Comparison of ENCODE assay signal across 17 mouse cellular contexts in genomic region chr1:134679445-134679844, GRCm38 (mm10). TPM values are rescaled to one million over a fixed set of nuclear protein-coding genes. Genes with fewer than 3 reads are reported as not detected.
DNase-seq lines count a peak whose midpoint lies in the region; ATAC-seq and TF ChIP-seq lines count a peak whose summit lies in the region.
"Had no signal": no experiment of that assay in that cellular context is flagged by ENCODE, and none has a peak within 500 bp of the region (broad histone marks: within the 10 kb centered on the region; RNA-seq: fewer than 3 reads in every experiment).

No protein-coding gene starts in this region.

- H3K36me3 ChIP-seq in liver, embryonic 12.5 days, result no peaks in the 10 kb centered on the region
- no peaks in the 10 kb centered on the region for H3K36me3 ChIP-seq in hindbrain, postnatal 0 days (ENCODE audit: insufficient read depth, low read length)
- H3K36me3 ChIP-seq: limb, embryonic 15.5 days; stomach, embryonic 15.5 days had no signal

- no peak overlapping the region for H3K4me3 ChIP-seq in liver, embryonic 12.5 days
- no peak overlapping the region for H3K4me3 ChIP-seq in hindbrain, postnatal 0 days (ENCODE audit: low read length)
- H3K4me3 ChIP-seq: limb, embryonic 15.5 days; stomach, embryonic 15.5 days had no signal

- WGBS in liver, embryonic 12.5 days (ENCODE audit: insufficient replicate concordance), result 25% methylated on average over 4 of the region's 4 CpGs
- 80% methylated on average over 4 of the region's 4 CpGs for WGBS in hindbrain, postnatal 0 days

- no peaks in the 10 kb centered on the region for H3K9me3 ChIP-seq in liver, embryonic 12.5 days (replicated peaks)
- H3K9me3 ChIP-seq in hindbrain, postnatal 0 days (ENCODE audit: low read length), result no peaks in the 10 kb centered on the region
- H3K9me3 ChIP-seq: limb, embryonic 15.5 days; stomach, embryonic 15.5 days had no signal

- H3K9ac ChIP-seq in liver, embryonic 12.5 days, result no peak overlapping the region
- no peak overlapping the region for H3K9ac ChIP-seq in hindbrain, postnatal 0 days (replicated peaks; ENCODE audit: low read length)
- H3K9ac ChIP-seq: limb, embryonic 15.5 days; stomach, embryonic 15.5 days had no signal

- H3K4me1 ChIP-seq in liver, embryonic 12.5 days, result no peaks in the 10 kb centered on the region
- H3K4me1 ChIP-seq in hindbrain, postnatal 0 days (ENCODE audit: insufficient read depth, low read length), result no peaks in the 10 kb centered on the region

- peak; percentile 28 for DNase-seq in liver
- peak; percentile 11 for DNase-seq in lung, postnatal 14 days
- DNase-seq in natural killer cell, adult 2 months (ENCODE audit: low spot score in 2 of 2), result peak; percentile 7 to 65
- DNase-seq in ovary, postnatal 10 days (ENCODE audit: low spot score), result no peak
- no peak for DNase-seq in adrenal gland, adult 2 months
- DNase-seq in hindbrain, postnatal 0 days (ENCODE audit: low spot score), result no peak
- DNase-seq: adrenal gland, postnatal 14 days; cerebellum, postnatal 14 days; gastrocnemius, postnatal 10 days; kidney, postnatal 25 days; midbrain, embryonic 14.5 days had no signal

- H3K27ac ChIP-seq in liver, embryonic 12.5 days, result no peak overlapping the region
- no peak overlapping the region for H3K27ac ChIP-seq in hindbrain, postnatal 0 days
- H3K27ac ChIP-seq: limb, embryonic 15.5 days; stomach, embryonic 15.5 days had no signal

- no peak for ATAC-seq in liver, embryonic 12.5 days
- peak; percentile 99 for ATAC-seq in common myeloid progenitor, adult 5-6 weeks (replicated peaks; ENCODE audit: low read depth, poor library complexity, severe bottlenecking)
- no peak for ATAC-seq in hindbrain, postnatal 0 days
- ATAC-seq: forebrain, embryonic 14.5 days; inflammation-experienced regulatory T-cells, adult 6 months had no signal

- H3K27me3 ChIP-seq in liver, embryonic 12.5 days (replicated peaks), result peaks cover 8% of the 10 kb centered on the region; the same call in 1 of the 2 replicates
- H3K27me3 ChIP-seq in hindbrain, postnatal 0 days (ENCODE audit: insufficient read depth, low read length), result no peaks in the 10 kb centered on the region
- H3K27me3 ChIP-seq: limb, embryonic 15.5 days; stomach, embryonic 15.5 days had no signal

- TF ChIP-seq CTCF in hindbrain, postnatal 0 days (IDR thresholded peaks at IDR 0.05; ENCODE audit: low read depth), result no peak

- no peak overlapping the region for H3K4me2 ChIP-seq in liver, embryonic 12.5 days
- H3K4me2 ChIP-seq in hindbrain, postnatal 0 days (ENCODE audit: low read depth, low read length), result no peak overlapping the region
- H3K4me2 ChIP-seq: limb, embryonic 15.5 days; stomach, embryonic 15.5 days had no signal

RNA-seq across cellular contexts. Expression of gene Syt2, which starts 33.0 kb away (rescaled TPM):
- polyA plus RNA-seq in liver, embryonic 12.5 days (2016; fragmentation: Nextera tagmentation; extraction: Ambion mirVana), result 0.06 and 0.32 TPM in 2 replicates
- total RNA-seq in common myeloid progenitor, adult 5-6 weeks (2017), result 0.05 TPM in 1 of 2 replicates, not detected in the other
- under 1 TPM; 0.06 to 0.17 TPM for total RNA-seq in adrenal gland, adult 2 months (2021)
- 0.01 and 0.55 TPM in 2 replicates for polyA plus RNA-seq in adrenal gland, adult 2 months (2012; rRNA removed)
- total RNA-seq in hindbrain, postnatal 0 days (2014; rRNA removed), result 74.7 and 179 TPM in 2 replicates
- polyA plus RNA-seq in hindbrain, postnatal 0 days (2015; fragmentation: Nextera tagmentation; extraction: Ambion mirVana), result 22.5 and 23.3 TPM in 2 replicates

Comparison
In these comparisons a context has a peak if more than half of its experiments do, and no peak if none do; other contexts are left out.
1. DNase-seq: peak in liver (single experiment), lung, postnatal 14 days (single experiment) and natural killer cell, adult 2 months (2 of 2); none in ovary, postnatal 10 days (single experiment), adrenal gland, adult 2 months (single experiment) and hindbrain, postnatal 0 days (single experiment).
2. RNA of gene Syt2, which starts 33.0 kb away (total RNA-seq): 74.7 to 179 TPM in hindbrain, postnatal 0 days; 0.06 to 0.17 TPM in adrenal gland, adult 2 months and 0.05 TPM in common myeloid progenitor, adult 5-6 weeks; every median in the first group is over 10 times any median in the second.